Mouse (Mus musculus) C2C12 (cell line): ENCODE measurements around the gene Stat3. TPM values are rescaled to one million over a fixed set of nuclear protein-coding genes. Genes with fewer than 3 reads are reported as not detected.

ENCODE experiments used
- H3K27me3 ChIP-seq: one replicate; pipeline ENCODE4 v1.6.1; 2011; ENCODE audit not compliant: control insufficient read depth, insufficient read depth, insufficient read length
- H3K36me3 ChIP-seq: one replicate; pipeline ENCODE4 v1.6.1; 2011; ENCODE audit not compliant: control insufficient read depth, insufficient read depth
- H3K4me3 ChIP-seq: one replicate; pipeline ENCODE4 v1.5.1; 2011; ENCODE audit warnings: mild to moderate bottlenecking, control low read depth; ENCODE audit not compliant: poor library complexity, insufficient read depth, severe bottlenecking
- H3K79me2 ChIP-seq: one replicate; pipeline ENCODE4 v1.6.1; 2011; ENCODE audit not compliant: control insufficient read depth, insufficient read depth
- H3K79me3 ChIP-seq: one replicate; pipeline ENCODE4 v1.6.1; 2011; ENCODE audit warnings: low read depth, control low read depth
- H3ac ChIP-seq: one replicate; pipeline ENCODE3; 2011; ENCODE audit warnings: low read depth; ENCODE audit not compliant: control insufficient read depth, insufficient read length
- CEBPB ChIP-seq: IDR thresholded peaks from one replicate; pipeline ENCODE4 v1.6.1; 2011; ENCODE audit warnings: low read depth, mild to moderate bottlenecking, control low read depth, moderate library complexity
- CTCF ChIP-seq: IDR thresholded peaks from one replicate; pipeline ENCODE4 v1.5.1; 2011; ENCODE audit not compliant: control insufficient read depth, insufficient read depth, insufficient read length
- FOSL1 ChIP-seq: IDR thresholded peaks from one replicate; pipeline ENCODE4 v1.8.0; 2011; ENCODE audit warnings: mild to moderate bottlenecking, low read length; ENCODE audit not compliant: poor library complexity, insufficient read depth, severe bottlenecking
- MAX ChIP-seq: IDR thresholded peaks from one replicate; pipeline ENCODE4 v1.6.1; 2011; ENCODE audit warnings: mild to moderate bottlenecking, control low read depth
- MYOD1 ChIP-seq: IDR thresholded peaks from one replicate; pipeline ENCODE4 v1.6.1; 2011; ENCODE audit warnings: low read depth; ENCODE audit not compliant: control insufficient read depth, insufficient read length
- MYOG ChIP-seq: IDR thresholded peaks from one replicate; pipeline ENCODE4 v1.6.1; 2011; ENCODE audit not compliant: control insufficient read depth, insufficient read length; ENCODE audit errors: extremely low read depth
- USF1 ChIP-seq: IDR thresholded peaks from one replicate; pipeline ENCODE4 v1.6.1; 2011; ENCODE audit warnings: low read depth, mild to moderate bottlenecking, control low read depth, moderate library complexity
- polyA plus RNA-seq: library from polyadenylated mRNA; unstranded; fragments of >200 nt; fragmentation: generic; extraction: Trizol; gene quantifications from one replicate; pipeline ENCODE4 v1.2.1, GENCODE M21; 2012; ENCODE audit warnings: missing spikeins

Stat3 gene
- polyA plus RNA-seq, 1 experiment, result 36.1 TPM

- no peak for TF ChIP-seq FOSL1
- no peak for TF ChIP-seq USF1
- no peak for TF ChIP-seq CEBPB
- TF ChIP-seq MYOG, result no peak
- TF ChIP-seq MAX, result no peak
- no peak for TF ChIP-seq MYOD1
- no peak for TF ChIP-seq CTCF
- H3K36me3 ChIP-seq, result no peaks in the 10 kb centered on the region
- H3ac ChIP-seq, result no peak overlapping the region
- no peak overlapping the region for H3K4me3 ChIP-seq
- no peaks in the 10 kb centered on the region for H3K79me2 ChIP-seq
- no peaks in the 10 kb centered on the region for H3K27me3 ChIP-seq
- H3K79me3 ChIP-seq, result no peaks in the 10 kb centered on the region
These were observed 68.9 kb downstream of the Stat3 start for GRCm38 (mm10) chr11:100870256-100870967.

- TF ChIP-seq MYOD1, result no peak
- no peak for TF ChIP-seq USF1
- no peak for TF ChIP-seq MAX
- TF ChIP-seq CEBPB, result no peak
- TF ChIP-seq MYOG, result no peak
- TF ChIP-seq CTCF, result no peak
- TF ChIP-seq FOSL1, result no peak
- H3K79me2 ChIP-seq, result no peaks in the 10 kb centered on the region
These were observed 73.7 kb downstream of the Stat3 start for GRCm38 (mm10) chr11:100865618-100866017.

GRCm38 (mm10) chr11:100863141-100863540 is 76.2 kb downstream of the Stat3 start:
- H3K79me2 ChIP-seq, result no peaks in the 10 kb centered on the region
- no peak overlapping the region for H3ac ChIP-seq
- no peak for TF ChIP-seq CEBPB
- peak; percentile 96 for TF ChIP-seq MYOD1
- no peak overlapping the region for H3K4me3 ChIP-seq
- no peaks in the 10 kb centered on the region for H3K79me3 ChIP-seq
- no peaks in the 10 kb centered on the region for H3K36me3 ChIP-seq
- no peaks in the 10 kb centered on the region for H3K27me3 ChIP-seq

More at GRCm38 (mm10) chr11:100865618-100866017, 73.7 kb downstream of the Stat3 start:
- Histone ChIP-seq H3K27me3 (no peaks in the 10 kb centered on the region), H3K79me3 (no peaks in the 10 kb centered on the region), H3K4me3 (no peak overlapping the region), H3K36me3 (no peaks in the 10 kb centered on the region), H3ac (no peak overlapping the region)

GRCm38 (mm10) chr11:100861836-100862235 is 77.5 kb downstream of the Stat3 start:
- TF ChIP-seq USF1, result peak; percentile 64
- TF ChIP-seq CTCF, result no peak
- no peaks in the 10 kb centered on the region for H3K79me2 ChIP-seq
- H3K36me3 ChIP-seq, result no peaks in the 10 kb centered on the region
- H3K27me3 ChIP-seq, result no peaks in the 10 kb centered on the region
- no peak overlapping the region for H3ac ChIP-seq
- H3K4me3 ChIP-seq, result no peak overlapping the region
- no peaks in the 10 kb centered on the region for H3K79me3 ChIP-seq

GRCm38 (mm10) chr11:100861335-100861734 is 78.0 kb downstream of the Stat3 start:
- Histone ChIP-seq H3K4me3 (no peak overlapping the region), H3K36me3 (no peaks in the 10 kb centered on the region), H3K27me3 (no peaks in the 10 kb centered on the region), H3ac (peak overlapping the region; percentile 5), H3K79me3 (no peaks in the 10 kb centered on the region), H3K79me2 (no peaks in the 10 kb centered on the region)
- TF ChIP-seq CEBPB, result no peak
- TF ChIP-seq MYOD1, result peak; percentile 90

GRCm38 (mm10) chr11:100860198-100861048 is 78.9 kb downstream of the Stat3 start:
- peak; percentile 21 for TF ChIP-seq USF1
- TF ChIP-seq MYOG, result no peak
- TF ChIP-seq FOSL1, result no peak
- TF ChIP-seq MAX, result no peak
- Histone ChIP-seq H3K79me2 (no peaks in the 10 kb centered on the region), H3K4me3 (peak overlapping the region; percentile 26), H3K79me3 (no peaks in the 10 kb centered on the region), H3K27me3 (peaks cover 5% of the 10 kb centered on the region), H3ac (peak overlapping the region; percentile 37), H3K36me3 (no peaks in the 10 kb centered on the region)
